Comparison of ENCODE assay signal across 9 mouse cellular contexts in the genomic region with DNA sequence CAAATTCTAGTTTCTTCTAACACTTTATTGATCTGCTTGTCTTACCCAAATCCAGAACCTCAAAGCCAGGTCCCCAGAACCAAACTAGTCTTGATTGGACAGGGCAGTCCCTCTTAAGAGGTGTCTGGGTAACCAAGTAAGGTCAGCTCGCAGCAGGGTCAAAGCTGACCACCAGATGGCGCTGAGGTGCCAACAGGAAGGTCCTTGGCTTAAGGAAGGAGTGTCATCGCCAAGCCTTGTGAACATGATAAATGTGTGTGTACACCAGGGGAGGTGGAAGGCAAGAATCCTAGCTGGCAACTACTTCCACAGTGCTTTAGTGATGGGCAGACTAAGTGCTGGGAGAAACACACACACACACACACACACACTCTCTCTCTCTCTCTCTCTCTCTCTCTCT. TPM values are rescaled to one million over a fixed set of nuclear protein-coding genes. Genes with fewer than 3 reads are reported as not detected.
DNase-seq lines count a peak whose midpoint lies in the region; ATAC-seq and TF ChIP-seq lines count a peak whose summit lies in the region.
"Had no signal": no experiment of that assay in that cellular context is flagged by ENCODE, and none has a peak within 500 bp of the region (broad histone marks: within the 10 kb centered on the region; RNA-seq: fewer than 3 reads in every experiment).

No protein-coding gene starts in this region.

- H3K9ac ChIP-seq in kidney, embryonic 14.5 days (ENCODE audit: low read depth, low read length), result no peak overlapping the region
- H3K9ac ChIP-seq in limb, embryonic 14.5 days (ENCODE audit: low read depth, low read length, severe bottlenecking), result no peak overlapping the region
- no peak overlapping the region for H3K9ac ChIP-seq in stomach, embryonic 14.5 days (replicated peaks; ENCODE audit: low read depth, low read length)
- H3K9ac ChIP-seq: embryonic facial prominence, embryonic 15.5 days had no signal

- H3K4me3 ChIP-seq in kidney, embryonic 14.5 days (ENCODE audit: low read length), result 0 out of 2 replicates have a peak overlapping the region, but pooled peaks have one; percentile 82
- H3K4me3 ChIP-seq in limb, embryonic 14.5 days (replicated peaks; ENCODE audit: low read length), result no peak overlapping the region
- H3K4me3 ChIP-seq in stomach, embryonic 14.5 days (ENCODE audit: low read depth, low read length), result 0 out of 2 replicates have a peak overlapping the region, but pooled peaks have one; percentile 93

- 1% methylated on average over 3 of the region's 3 CpGs for WGBS in kidney, embryonic 14.5 days
- WGBS in limb, embryonic 14.5 days, result 7% methylated on average over 3 of the region's 3 CpGs
- 2% methylated on average over 3 of the region's 3 CpGs for WGBS in stomach, embryonic 14.5 days

- peak; percentile 11; the same call in 1 of the 2 replicates for ATAC-seq in kidney, embryonic 14.5 days (ENCODE audit: low FRiP score, low TSS enrichment)
- no peak for ATAC-seq in limb, embryonic 14.5 days (ENCODE audit: low FRiP score, low read depth)
- peak; percentile 30; the same call in 1 of the 2 replicates for ATAC-seq in stomach, embryonic 14.5 days (ENCODE audit: insufficient number of reproducible peaks, insufficient read depth, low FRiP score, low read depth)

- peaks cover 8% of the 10 kb centered on the region; the same call in 1 of the 2 replicates for H3K4me1 ChIP-seq in kidney, embryonic 14.5 days (ENCODE audit: control insufficient read depth, insufficient read depth, low read length)
- H3K4me1 ChIP-seq in limb, embryonic 14.5 days (ENCODE audit: control insufficient read depth, insufficient read depth, low read length), result peaks cover 13% of the 10 kb centered on the region
- H3K4me1 ChIP-seq in stomach, embryonic 14.5 days (ENCODE audit: control insufficient read depth, insufficient read depth, low read length), result peaks cover 15% of the 10 kb centered on the region

- H3K4me2 ChIP-seq in kidney, embryonic 14.5 days (replicated peaks; ENCODE audit: low read depth, low read length), result peak overlapping the region; percentile 93; the same call in 1 of the 2 replicates
- no peak overlapping the region for H3K4me2 ChIP-seq in limb, embryonic 14.5 days (replicated peaks; ENCODE audit: low read depth, low read length, severe bottlenecking)
- H3K4me2 ChIP-seq in stomach, embryonic 14.5 days (replicated peaks; ENCODE audit: low read depth, low read length), result peak overlapping the region; percentile 89; the same call in 1 of the 2 replicates

- no peaks in the 10 kb centered on the region for H3K9me3 ChIP-seq in kidney, embryonic 14.5 days (ENCODE audit: control insufficient read depth, low read length)
- H3K9me3 ChIP-seq in limb, embryonic 14.5 days (ENCODE audit: control insufficient read depth, low read length), result no peaks in the 10 kb centered on the region
- H3K9me3 ChIP-seq in stomach, embryonic 14.5 days (ENCODE audit: control insufficient read depth, low read depth, low read length), result no peaks in the 10 kb centered on the region
- H3K9me3 ChIP-seq: embryonic facial prominence, embryonic 15.5 days had no signal

- TF ChIP-seq POLR2A in limb, embryonic 14.5 days (IDR thresholded peaks at IDR 0.05; ENCODE audit: borderline replicate concordance, extremely low read depth, insufficient read depth, insufficient read length), result no peak

- DNase-seq in 416B (ENCODE audit: low read depth), result peak; percentile 96
- peak; percentile 96 to 97 for DNase-seq in adrenal gland, adult 18-20 months (ENCODE audit: low spot score in 2 of 2)
- peak; percentile 94 for DNase-seq in embryo, embryonic 10.5 days (ENCODE audit: low spot score)
- DNase-seq in heart, adult 9 months (ENCODE audit: low spot score in 2 of 2), result peak; percentile 81 to 91
- peak; percentile 87 for DNase-seq in limb, embryonic 14.5 days (ENCODE audit: low spot score)
- peak; percentile 95 for DNase-seq in naive thymus-derived CD4-positive, alpha-beta T cell, adult 2 months (ENCODE audit: low read depth)

- peaks cover 36% of the 10 kb centered on the region for H3K36me3 ChIP-seq in kidney, embryonic 14.5 days (ENCODE audit: control insufficient read depth, insufficient read depth, low read length)
- peaks cover 41% of the 10 kb centered on the region for H3K36me3 ChIP-seq in limb, embryonic 14.5 days (ENCODE audit: control insufficient read depth, insufficient read depth, low read length)
- H3K36me3 ChIP-seq in stomach, embryonic 14.5 days (ENCODE audit: control insufficient read depth, insufficient read depth, low read length), result peaks cover 35% of the 10 kb centered on the region

- H3K27ac ChIP-seq in kidney, embryonic 14.5 days (ENCODE audit: low read depth, low read length), result no peak overlapping the region
- H3K27ac ChIP-seq in limb, embryonic 14.5 days (replicated peaks; ENCODE audit: low read depth, low read length), result no peak overlapping the region
- 0 out of 2 replicates have a peak overlapping the region, but pooled peaks have one; percentile 33 for H3K27ac ChIP-seq in stomach, embryonic 14.5 days (ENCODE audit: low read length)
- H3K27ac ChIP-seq: embryonic facial prominence, embryonic 15.5 days had no signal

- H3K27me3 ChIP-seq in kidney, embryonic 14.5 days (ENCODE audit: control insufficient read depth, insufficient read depth, low read length), result no peaks in the 10 kb centered on the region
- H3K27me3 ChIP-seq in limb, embryonic 14.5 days (ENCODE audit: control insufficient read depth, insufficient read depth, low read length), result no peaks in the 10 kb centered on the region
- no peaks in the 10 kb centered on the region for H3K27me3 ChIP-seq in stomach, embryonic 14.5 days (ENCODE audit: control insufficient read depth, insufficient read depth, low read length)
- H3K27me3 ChIP-seq: embryonic facial prominence, embryonic 15.5 days had no signal

RNA-seq across cellular contexts. Expression of a gene that starts 2.7 kb away (rescaled TPM):
- total RNA-seq in adrenal gland, adult 18-20 months (2021), result 10 to 100 TPM; 45.7 to 53.6 TPM
- 21.5 and 27.8 TPM in 2 replicates for polyA plus RNA-seq in kidney, embryonic 14.5 days (2014; fragmentation: Nextera tagmentation; extraction: Ambion mirVana)
- polyA plus RNA-seq in limb, embryonic 14.5 days (2012; rRNA removed), result 11.1 and 12.5 TPM in 2 replicates
- polyA plus RNA-seq in limb, embryonic 14.5 days (2014; fragmentation: Nextera tagmentation; extraction: Ambion mirVana), result 18.0 and 18.8 TPM in 2 replicates
- 24.0 and 25.6 TPM in 2 replicates for polyA plus RNA-seq in stomach, embryonic 14.5 days (2014; fragmentation: Nextera tagmentation; extraction: Ambion mirVana)

RNA-seq across cellular contexts. Expression of a gene that starts 23.4 kb away (rescaled TPM):
- not detected for total RNA-seq in adrenal gland, adult 18-20 months (2021)
- not detected in 2 replicates for polyA plus RNA-seq in kidney, embryonic 14.5 days (2014; fragmentation: Nextera tagmentation; extraction: Ambion mirVana)
- not detected in 2 replicates for polyA plus RNA-seq in limb, embryonic 14.5 days (2012; rRNA removed)
- not detected in 2 replicates for polyA plus RNA-seq in limb, embryonic 14.5 days (2014; fragmentation: Nextera tagmentation; extraction: Ambion mirVana)
- not detected in 2 replicates for polyA plus RNA-seq in stomach, embryonic 14.5 days (2014; fragmentation: Nextera tagmentation; extraction: Ambion mirVana)
- polyA plus RNA-seq: embryonic facial prominence, embryonic 15.5 days had no signal
